Mouse (Mus musculus): ENCODE measurements around the gene Akr1cl. TPM values are rescaled to one million over a fixed set of nuclear protein-coding genes. Genes with fewer than 3 reads are reported as not detected.

Gene Akr1cl
- polyA plus RNA-seq, 1 experiment from 2014 or later, result 0.81 TPM

DNA sequence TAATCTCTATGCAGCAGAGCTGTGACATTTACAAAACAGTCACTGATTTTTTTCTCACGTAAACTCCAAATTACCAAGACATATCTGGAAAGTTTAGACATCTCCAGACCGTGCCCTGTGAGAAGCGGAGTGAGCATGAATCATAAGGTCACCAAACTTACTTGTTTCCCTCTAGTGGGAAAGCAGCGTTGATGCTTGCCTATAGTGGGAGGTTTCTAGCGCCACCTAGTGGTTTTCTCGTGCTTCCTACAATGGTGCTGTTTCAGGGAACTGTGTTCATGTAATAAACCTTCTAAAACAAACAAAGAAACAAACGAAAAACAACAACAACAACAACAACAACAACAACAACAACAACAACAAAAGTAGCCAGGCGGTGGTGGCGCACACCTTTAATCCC is 22.4 kb downstream of the Akr1cl start:
- Histone ChIP-seq H3K9me3 (replicated peaks; ENCODE audit: control insufficient read depth, low read length) (no peaks in the 10 kb centered on the region), H3K4me3 (replicated peaks; ENCODE audit: low read length) (no peak overlapping the region), H3K27me3 (ENCODE audit: control insufficient read depth, insufficient read depth, low read length) (no peaks in the 10 kb centered on the region), H3K36me3 (ENCODE audit: control insufficient read depth, insufficient read depth, low read length) (no peaks in the 10 kb centered on the region), H3K4me2 (ENCODE audit: low read depth, low read length) (no peak overlapping the region), H3K4me1 (ENCODE audit: control insufficient read depth, insufficient read depth, low read length) (no peaks in the 10 kb centered on the region), H3K9ac (ENCODE audit: low read length) (no peak overlapping the region), H3K27ac (ENCODE audit: low read length) (no peak overlapping the region)
- 8% methylated on average over 9 of the region's 9 CpGs for WGBS
- ATAC-seq (ENCODE audit: insufficient read depth, low FRiP score), result peak; percentile 69; the same call in 1 of the 2 replicates

DNA sequence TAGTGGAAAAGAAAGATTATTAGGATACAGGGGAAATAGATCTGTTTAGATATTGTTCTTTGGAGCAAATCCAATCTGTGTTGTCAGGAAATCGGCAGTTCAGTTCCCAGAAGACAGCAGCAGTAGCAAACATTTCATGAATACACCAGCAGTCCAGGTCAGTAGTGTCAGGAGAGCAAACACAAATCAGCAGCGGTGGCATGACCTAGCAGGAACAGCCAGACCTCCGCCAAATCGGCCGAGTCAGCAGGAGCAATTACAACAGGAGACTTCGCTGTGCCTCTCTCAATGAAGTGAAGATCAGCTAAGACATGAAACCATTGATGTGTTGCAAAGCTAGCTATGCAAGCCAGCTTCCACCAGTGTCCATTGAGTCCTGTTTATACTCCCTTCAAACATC is 27.0 kb downstream of the Akr1cl start:
- no peak overlapping the region for H3K4me3 ChIP-seq (replicated peaks; ENCODE audit: low read length)
- H3K4me2 ChIP-seq (ENCODE audit: low read depth, low read length), result no peak overlapping the region
- H3K36me3 ChIP-seq (ENCODE audit: control insufficient read depth, insufficient read depth, low read length), result no peaks in the 10 kb centered on the region
- no peak overlapping the region for H3K9ac ChIP-seq (ENCODE audit: low read length)
- H3K27ac ChIP-seq (ENCODE audit: low read length), result no peak overlapping the region
- no peaks in the 10 kb centered on the region for H3K9me3 ChIP-seq (replicated peaks; ENCODE audit: control insufficient read depth, low read length)
- H3K4me1 ChIP-seq (ENCODE audit: control insufficient read depth, insufficient read depth, low read length), result no peaks in the 10 kb centered on the region
- no peaks in the 10 kb centered on the region for H3K27me3 ChIP-seq (ENCODE audit: control insufficient read depth, insufficient read depth, low read length)
- no peak for ATAC-seq (ENCODE audit: insufficient read depth, low FRiP score)
- 80% methylated on average over 6 of the region's 6 CpGs for WGBS

DNA sequence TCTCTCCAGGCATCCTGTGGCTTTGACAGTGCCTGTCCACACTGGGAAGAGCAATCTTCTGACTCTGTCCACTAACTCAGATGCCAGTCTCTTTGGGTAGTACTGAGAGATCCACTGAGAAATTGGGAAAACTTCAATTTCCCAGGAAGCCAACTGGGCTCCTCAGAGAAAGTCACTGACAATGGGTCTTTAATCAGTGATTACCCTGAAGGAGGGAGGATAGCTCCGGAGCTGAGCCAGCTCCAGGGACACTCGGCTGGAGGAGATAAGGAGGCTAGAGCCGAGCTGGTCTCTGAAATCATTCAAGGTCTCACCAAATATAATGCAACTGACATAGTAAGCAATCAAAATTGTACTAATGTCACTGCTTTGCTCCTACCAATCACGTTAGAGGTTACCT is 28.0 kb downstream of the Akr1cl start:
- Histone ChIP-seq H3K9me3 (replicated peaks; ENCODE audit: control insufficient read depth, low read length) (no peaks in the 10 kb centered on the region), H3K9ac (ENCODE audit: low read length) (no peak overlapping the region), H3K27me3 (ENCODE audit: control insufficient read depth, insufficient read depth, low read length) (no peaks in the 10 kb centered on the region), H3K27ac (ENCODE audit: low read length) (no peak overlapping the region), H3K4me1 (ENCODE audit: control insufficient read depth, insufficient read depth, low read length) (no peaks in the 10 kb centered on the region), H3K36me3 (ENCODE audit: control insufficient read depth, insufficient read depth, low read length) (no peaks in the 10 kb centered on the region), H3K4me3 (replicated peaks; ENCODE audit: low read length) (no peak overlapping the region), H3K4me2 (ENCODE audit: low read depth, low read length) (no peak overlapping the region)
- ATAC-seq (ENCODE audit: insufficient read depth, low FRiP score), result no peak
- WGBS, result 68% methylated on average over 4 of the region's 4 CpGs

GRCm38 (mm10) chr1:64993206-64993605 is 39.4 kb downstream of the Akr1cl start:
- H3K4me3 ChIP-seq (replicated peaks; ENCODE audit: low read length), result no peak overlapping the region
- 54% methylated on average over 4 of the region's 4 CpGs for WGBS
- no peaks in the 10 kb centered on the region for H3K36me3 ChIP-seq (ENCODE audit: control insufficient read depth, insufficient read depth, low read length)
- no peaks in the 10 kb centered on the region for H3K4me1 ChIP-seq (ENCODE audit: control insufficient read depth, insufficient read depth, low read length)
- no peak for ATAC-seq (ENCODE audit: insufficient read depth, low FRiP score)
- no peaks in the 10 kb centered on the region for H3K27me3 ChIP-seq (ENCODE audit: control insufficient read depth, insufficient read depth, low read length)
- no peak overlapping the region for H3K27ac ChIP-seq (ENCODE audit: low read length)
- no peaks in the 10 kb centered on the region for H3K9me3 ChIP-seq (replicated peaks; ENCODE audit: control insufficient read depth, low read length)
- no peak overlapping the region for H3K9ac ChIP-seq (ENCODE audit: low read length)
- no peak overlapping the region for H3K4me2 ChIP-seq (ENCODE audit: low read depth, low read length)

- Histone ChIP-seq H3K9ac (ENCODE audit: low read length) (no peak overlapping the region), H3K27me3 (ENCODE audit: control insufficient read depth, insufficient read depth, low read length) (no peaks in the 10 kb centered on the region), H3K4me1 (ENCODE audit: control insufficient read depth, insufficient read depth, low read length) (no peaks in the 10 kb centered on the region), H3K36me3 (ENCODE audit: control insufficient read depth, insufficient read depth, low read length) (no peaks in the 10 kb centered on the region), H3K9me3 (replicated peaks; ENCODE audit: control insufficient read depth, low read length) (no peaks in the 10 kb centered on the region), H3K27ac (ENCODE audit: low read length) (no peak overlapping the region), H3K4me3 (replicated peaks; ENCODE audit: low read length) (no peak overlapping the region), H3K4me2 (ENCODE audit: low read depth, low read length) (no peak overlapping the region)
- no peak for ATAC-seq (ENCODE audit: insufficient read depth, low FRiP score)
Observed at GRCm38 (mm10) chr1:64988176-64988575, 44.4 kb downstream of the Akr1cl start.

GRCm38 (mm10) chr1:64986120-64986519 is 46.4 kb downstream of the Akr1cl start:
- no peak for ATAC-seq (ENCODE audit: insufficient read depth, low FRiP score)
- Histone ChIP-seq H3K9ac (ENCODE audit: low read length) (no peak overlapping the region), H3K4me1 (ENCODE audit: control insufficient read depth, insufficient read depth, low read length) (no peaks in the 10 kb centered on the region), H3K4me3 (replicated peaks; ENCODE audit: low read length) (no peak overlapping the region), H3K27ac (ENCODE audit: low read length) (no peak overlapping the region), H3K4me2 (ENCODE audit: low read depth, low read length) (no peak overlapping the region), H3K27me3 (ENCODE audit: control insufficient read depth, insufficient read depth, low read length) (no peaks in the 10 kb centered on the region), H3K9me3 (replicated peaks; ENCODE audit: control insufficient read depth, low read length) (no peaks in the 10 kb centered on the region), H3K36me3 (ENCODE audit: control insufficient read depth, insufficient read depth, low read length) (no peaks in the 10 kb centered on the region)
- WGBS, result 38% methylated on average over 7 of the region's 7 CpGs

GRCm38 (mm10) chr1:64983247-64983646 is 49.3 kb downstream of the Akr1cl start:
- no peak overlapping the region for H3K27ac ChIP-seq (ENCODE audit: low read length)
- H3K27me3 ChIP-seq (ENCODE audit: control insufficient read depth, insufficient read depth, low read length), result no peaks in the 10 kb centered on the region
- H3K4me2 ChIP-seq (ENCODE audit: low read depth, low read length), result no peak overlapping the region
- H3K36me3 ChIP-seq (ENCODE audit: control insufficient read depth, insufficient read depth, low read length), result no peaks in the 10 kb centered on the region
- ATAC-seq (ENCODE audit: insufficient read depth, low FRiP score), result no peak
- no peak overlapping the region for H3K4me3 ChIP-seq (replicated peaks; ENCODE audit: low read length)
- no peaks in the 10 kb centered on the region for H3K4me1 ChIP-seq (ENCODE audit: control insufficient read depth, insufficient read depth, low read length)
- H3K9ac ChIP-seq (ENCODE audit: low read length), result no peak overlapping the region
- 61% methylated on average over 3 of the region's 3 CpGs for WGBS
- no peaks in the 10 kb centered on the region for H3K9me3 ChIP-seq (replicated peaks; ENCODE audit: control insufficient read depth, low read length)

GRCm38 (mm10) chr1:64978321-64978799 is 54.2 kb downstream of the Akr1cl start:
- no peak for ATAC-seq (ENCODE audit: insufficient read depth, low FRiP score)
- H3K9ac ChIP-seq (ENCODE audit: low read length), result no peak overlapping the region
- no peaks in the 10 kb centered on the region for H3K36me3 ChIP-seq (ENCODE audit: control insufficient read depth, insufficient read depth, low read length)
- 75% methylated on average over 7 of the region's 7 CpGs for WGBS
- H3K9me3 ChIP-seq (replicated peaks; ENCODE audit: control insufficient read depth, low read length), result no peaks in the 10 kb centered on the region
- H3K4me3 ChIP-seq (replicated peaks; ENCODE audit: low read length), result no peak overlapping the region
- no peaks in the 10 kb centered on the region for H3K27me3 ChIP-seq (ENCODE audit: control insufficient read depth, insufficient read depth, low read length)
- no peaks in the 10 kb centered on the region for H3K4me1 ChIP-seq (ENCODE audit: control insufficient read depth, insufficient read depth, low read length)
- no peak overlapping the region for H3K4me2 ChIP-seq (ENCODE audit: low read depth, low read length)
- no peak overlapping the region for H3K27ac ChIP-seq (ENCODE audit: low read length)

DNA sequence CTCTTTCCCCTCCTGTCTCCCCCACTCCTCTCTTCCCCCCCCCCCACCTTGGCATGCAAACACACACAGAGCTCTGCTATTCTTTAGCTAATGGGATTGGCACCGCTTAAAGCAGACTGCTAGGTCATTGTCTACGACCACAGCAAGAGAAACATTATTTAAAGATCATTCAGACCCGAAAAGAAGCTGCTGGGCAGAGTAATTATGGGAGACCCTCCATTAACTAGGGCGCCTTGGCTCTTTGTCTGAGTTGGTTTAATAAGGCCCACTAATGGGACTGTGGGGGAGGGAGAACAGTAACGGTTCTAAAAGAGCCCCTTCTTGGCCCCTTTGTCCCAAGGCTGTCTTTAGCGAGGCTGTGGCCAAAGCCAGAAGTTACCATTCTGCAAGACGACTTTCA is 57.2 kb downstream of the Akr1cl start:
- Histone ChIP-seq H3K27ac (ENCODE audit: low read length) (no peak overlapping the region), H3K4me3 (replicated peaks; ENCODE audit: low read length) (no peak overlapping the region), H3K9ac (ENCODE audit: low read length) (no peak overlapping the region), H3K4me2 (ENCODE audit: low read depth, low read length) (no peak overlapping the region), H3K27me3 (ENCODE audit: control insufficient read depth, insufficient read depth, low read length) (no peaks in the 10 kb centered on the region), H3K4me1 (ENCODE audit: control insufficient read depth, insufficient read depth, low read length) (no peaks in the 10 kb centered on the region), H3K36me3 (ENCODE audit: control insufficient read depth, insufficient read depth, low read length) (no peaks in the 10 kb centered on the region), H3K9me3 (replicated peaks; ENCODE audit: control insufficient read depth, low read length) (no peaks in the 10 kb centered on the region)
- no peak for ATAC-seq (ENCODE audit: insufficient read depth, low FRiP score)
- 45% methylated on average over 7 of the region's 7 CpGs for WGBS

GRCm38 (mm10) chr1:64970685-64971084 is 61.9 kb downstream of the Akr1cl start:
- ATAC-seq (ENCODE audit: insufficient read depth, low FRiP score), result no peak
- Histone ChIP-seq H3K27ac (ENCODE audit: low read length) (no peak overlapping the region), H3K9me3 (replicated peaks; ENCODE audit: control insufficient read depth, low read length) (no peaks in the 10 kb centered on the region), H3K4me1 (ENCODE audit: control insufficient read depth, insufficient read depth, low read length) (no peaks in the 10 kb centered on the region), H3K4me3 (replicated peaks; ENCODE audit: low read length) (no peak overlapping the region), H3K4me2 (ENCODE audit: low read depth, low read length) (no peak overlapping the region), H3K36me3 (ENCODE audit: control insufficient read depth, insufficient read depth, low read length) (no peaks in the 10 kb centered on the region), H3K27me3 (ENCODE audit: control insufficient read depth, insufficient read depth, low read length) (no peaks in the 10 kb centered on the region), H3K9ac (ENCODE audit: low read length) (no peak overlapping the region)
- 62% methylated on average over 5 of the region's 5 CpGs for WGBS

All from stomach, embryonic 16.5 days (tissue).